Mouse (Mus musculus): Measurements from ENCODE around the gene Higd1c.
"Not testable (repeated sequence)": the region's sequence is repeated elsewhere in the genome, so short reads cannot be mapped to it uniquely, and the experiment has no call there.

The Higd1c gene

GRCm38 (mm10) chr15:100413306-100413705, 49.0 kb downstream of the Higd1c start:
- no peak for DNase-seq

GRCm38 (mm10) chr15:100414011-100414410, 49.7 kb downstream of the Higd1c start:
- no peak for DNase-seq

GRCm38 (mm10) chr15:100414942-100415341, 50.6 kb downstream of the Higd1c start:
- DNase-seq = no peak

- no peak for DNase-seq
Observed at GRCm38 (mm10) chr15:100415684-100416083, 51.3 kb downstream of the Higd1c start.

GRCm38 (mm10) chr15:100417854-100418450, 53.6 kb downstream of the Higd1c start:
- no peak for DNase-seq

GRCm38 (mm10) chr15:100419311-100419710, 55.0 kb downstream of the Higd1c start:
- no peak for DNase-seq

GRCm38 (mm10) chr15:100419901-100420745, 55.8 kb downstream of the Higd1c start:
- DNase-seq = no peak

GRCm38 (mm10) chr15:100421059-100421757, 56.9 kb downstream of the Higd1c start:
- DNase-seq = no peak

- not testable (repeated sequence) for DNase-seq
Observed at GRCm38 (mm10) chr15:100421758-100422197, 57.4 kb downstream of the Higd1c start, which contains the start of gene Gm5475. Gene Gm5475 (plus strand): TSS chr15:100422147.

GRCm38 (mm10) chr15:100422476-100422875, 58.1 kb downstream of the Higd1c start:
- DNase-seq = no peak

GRCm38 (mm10) chr15:100422899-100423860, 58.8 kb downstream of the Higd1c start:
- peak; percentile 90 to 92 for DNase-seq

- no peak for DNase-seq
Observed at GRCm38 (mm10) chr15:100423916-100424315, 59.6 kb downstream of the Higd1c start.

GRCm38 (mm10) chr15:100424396-100425122, 60.2 kb downstream of the Higd1c start, which contains the start of gene Slc11a2:
Gene Slc11a2 (minus strand): TSS chr15:100425072.
- no peak for DNase-seq

- no peak for DNase-seq
Observed at GRCm38 (mm10) chr15:100428296-100428905, 64.1 kb downstream of the Higd1c start.

GRCm38 (mm10) chr15:100429959-100430565, 65.7 kb downstream of the Higd1c start:
- no peak for DNase-seq

- DNase-seq = no peak
Observed at GRCm38 (mm10) chr15:100433234-100433633, 68.9 kb downstream of the Higd1c start.
